In genomic region chr10:80744262-80744661, GRCm38 (mm10) we compare ENCODE assay signal across 10 mouse cellular contexts. TPM values are rescaled to one million over a fixed set of nuclear protein-coding genes. Genes with fewer than 3 reads are reported as not detected.
A peak's percentile ranks its signal among the peaks of the same experiment; 100 is the strongest.
DNase-seq lines count a peak whose midpoint lies in the region; ATAC-seq and TF ChIP-seq lines count a peak whose summit lies in the region.
"Had no signal": no experiment of that assay in that cellular context is flagged by ENCODE, and none has a peak within 500 bp of the region (broad histone marks: within the 10 kb centered on the region; RNA-seq: fewer than 3 reads in every experiment).

No protein-coding gene starts in this region.

- TF ChIP-seq CTCF in liver, embryonic 14.5 days (IDR thresholded peaks at IDR 0.05; ENCODE audit: low read depth): no peak

- H3K4me1 ChIP-seq in liver, embryonic 14.5 days (replicated peaks; ENCODE audit: control insufficient read depth in 2 of 2, insufficient read depth in 2 of 2, low read length in 1 of 2): peaks cover 19 to 29% of the 10 kb centered on the region in 2 experiments

- DNase-seq in A20 (ENCODE audit: low read depth, low spot score) (peak; percentile 85), ES-CJ7 (ENCODE audit: low read depth, low spot score) (peak; percentile 84)
- peak; percentile 57 for DNase-seq in gastrocnemius, postnatal 14 days
- DNase-seq in liver, embryonic 14.5 days (ENCODE audit: low read depth in 3 of 3, low spot score in 3 of 3): peak; percentile 65 to 71 (median 66)
- peak; percentile 62 for DNase-seq in splenic B cell, adult 2 months (ENCODE audit: low read depth, low spot score)
- no peak for DNase-seq in right cerebral cortex, adult 2 months (ENCODE audit: low spot score in 2 of 2)
- DNase-seq in frontal cortex, postnatal 25 days (ENCODE audit: low spot score in 2 of 2): no peak
- no peak for DNase-seq in right cerebral cortex, postnatal 10 days (ENCODE audit: low spot score in 2 of 2)

- peak; percentile 42 for ATAC-seq in liver, embryonic 14.5 days (ENCODE audit: insufficient read depth)

- no peak for TF ChIP-seq EP300 in liver, embryonic 14.5 days (IDR thresholded peaks at IDR 0.05; ENCODE audit: low read depth)

- H3K27ac ChIP-seq in liver, embryonic 14.5 days: peak overlapping the region; percentile 36; the same call in 1 of the 2 replicates
- H3K27ac ChIP-seq: embryonic facial prominence, embryonic 15.5 days; lung, embryonic 15.5 days had no signal

- H3K9me3 ChIP-seq in liver, embryonic 14.5 days (ENCODE audit: control insufficient read depth, low read length): no peaks in the 10 kb centered on the region
- H3K9me3 ChIP-seq: embryonic facial prominence, embryonic 15.5 days; lung, embryonic 15.5 days had no signal

- peak overlapping the region; percentile 31 for H3K4me2 ChIP-seq in liver, embryonic 14.5 days (ENCODE audit: low read depth)
- H3K4me2 ChIP-seq: embryonic facial prominence, embryonic 15.5 days; lung, embryonic 15.5 days had no signal

- no peak overlapping the region for H3K4me3 ChIP-seq in liver, embryonic 14.5 days (ENCODE audit: insufficient read depth in 1 of 2, low read depth in 2 of 2, low read length in 2 of 2)
- H3K4me3 ChIP-seq: embryonic facial prominence, embryonic 15.5 days; lung, embryonic 15.5 days had no signal

- H3K9ac ChIP-seq in liver, embryonic 14.5 days (replicated peaks): no peak overlapping the region
- H3K9ac ChIP-seq: embryonic facial prominence, embryonic 15.5 days; lung, embryonic 15.5 days had no signal

- no peaks in the 10 kb centered on the region for H3K27me3 ChIP-seq in liver, embryonic 14.5 days (ENCODE audit: control insufficient read depth, insufficient read depth, low read length)
- no peaks in the 10 kb centered on the region for H3K27me3 ChIP-seq in splenic B cell, adult 2 months (ENCODE audit: control insufficient read depth, insufficient read depth, low read length, poor library complexity, severe bottlenecking)
- H3K27me3 ChIP-seq: embryonic facial prominence, embryonic 15.5 days; lung, embryonic 15.5 days had no signal

- H3K36me3 ChIP-seq in liver, embryonic 14.5 days (replicated peaks; ENCODE audit: control insufficient read depth, insufficient read depth, low read depth): no peaks in the 10 kb centered on the region
- no peaks in the 10 kb centered on the region for H3K36me3 ChIP-seq in splenic B cell, adult 2 months (ENCODE audit: control insufficient read depth, insufficient read depth, low read length, poor library complexity, severe bottlenecking)
- H3K36me3 ChIP-seq: embryonic facial prominence, embryonic 15.5 days; lung, embryonic 15.5 days had no signal

- 24% methylated on average over 5 of the region's 5 CpGs for WGBS in liver, embryonic 14.5 days (ENCODE audit: insufficient replicate concordance)

- intact Hi-C loops in gastrocnemius, postnatal 14 days (cut with DNase I; ENCODE audit: low total_unique reads): no loop called here

RNA-seq across cellular contexts. Expression of gene Ap3d1, which starts 2.2 kb away (rescaled TPM):
- 10 to 100 TPM; 23.7 to 25.2 TPM for total RNA-seq in gastrocnemius, postnatal 14 days (2021)
- polyA plus RNA-seq in liver, embryonic 14.5 days (2012; rRNA removed): 24.5 and 26.2 TPM in 2 replicates
- 20.1 and 22.4 TPM in 2 replicates for polyA plus RNA-seq in liver, embryonic 14.5 days (2014; fragmentation: Nextera tagmentation; extraction: Ambion mirVana)

RNA-seq across cellular contexts. Expression of gene Dot1l, which starts 10.7 kb away (rescaled TPM):
- total RNA-seq in gastrocnemius, postnatal 14 days (2021): 10 to 100 TPM; 25.5 to 26.1 TPM
- polyA plus RNA-seq in liver, embryonic 14.5 days (2012; rRNA removed): 11.5 and 11.6 TPM in 2 replicates
- polyA plus RNA-seq in liver, embryonic 14.5 days (2014; fragmentation: Nextera tagmentation; extraction: Ambion mirVana): 7.1 and 8.3 TPM in 2 replicates

RNA-seq across cellular contexts. Expression of gene Izumo4, which starts 42.3 kb away (rescaled TPM):
- 1 to 10 TPM; 3.2 to 3.5 TPM for total RNA-seq in gastrocnemius, postnatal 14 days (2021)
- 9.9 and 11.3 TPM in 2 replicates for polyA plus RNA-seq in liver, embryonic 14.5 days (2012; rRNA removed)
- polyA plus RNA-seq in liver, embryonic 14.5 days (2014; fragmentation: Nextera tagmentation; extraction: Ambion mirVana): 4.0 and 6.0 TPM in 2 replicates

RNA-seq across cellular contexts. Expression of gene Mob3a, which starts 42.5 kb away (rescaled TPM):
- 1 to 10 TPM; 5.5 to 7.4 TPM for total RNA-seq in gastrocnemius, postnatal 14 days (2021)
- polyA plus RNA-seq in liver, embryonic 14.5 days (2012; rRNA removed): 13.0 and 15.8 TPM in 2 replicates
- 14.2 and 16.0 TPM in 2 replicates for polyA plus RNA-seq in liver, embryonic 14.5 days (2014; fragmentation: Nextera tagmentation; extraction: Ambion mirVana)

RNA-seq across cellular contexts. Expression of gene Sf3a2, which starts 53.7 kb away (rescaled TPM):
- total RNA-seq in gastrocnemius, postnatal 14 days (2021): 10 to 100 TPM; 23.6 to 30.0 TPM
- polyA plus RNA-seq in liver, embryonic 14.5 days (2012; rRNA removed): 26.1 and 35.6 TPM in 2 replicates
- 36.1 and 40.7 TPM in 2 replicates for polyA plus RNA-seq in liver, embryonic 14.5 days (2014; fragmentation: Nextera tagmentation; extraction: Ambion mirVana)

Comparison
In these comparisons a context has a peak if more than half of its experiments do, and no peak if none do; other contexts are left out.
1. DNase-seq: peak in A20 (single experiment), ES-CJ7 (single experiment), gastrocnemius, postnatal 14 days (single experiment), liver, embryonic 14.5 days (3 of 3) and splenic B cell, adult 2 months (single experiment); none in right cerebral cortex, adult 2 months (0 of 2), frontal cortex, postnatal 25 days (0 of 2) and right cerebral cortex, postnatal 10 days (0 of 2).